Mouse (Mus musculus): Measurements from ENCODE around the gene Ccndbp1.
A peak's percentile ranks its signal among the peaks of the same experiment; 100 is the strongest.
"Not testable (repeated sequence)": the region's sequence is repeated elsewhere in the genome, so short reads cannot be mapped to it uniquely, and the experiment has no call there.

Ccndbp1 gene

DNA sequence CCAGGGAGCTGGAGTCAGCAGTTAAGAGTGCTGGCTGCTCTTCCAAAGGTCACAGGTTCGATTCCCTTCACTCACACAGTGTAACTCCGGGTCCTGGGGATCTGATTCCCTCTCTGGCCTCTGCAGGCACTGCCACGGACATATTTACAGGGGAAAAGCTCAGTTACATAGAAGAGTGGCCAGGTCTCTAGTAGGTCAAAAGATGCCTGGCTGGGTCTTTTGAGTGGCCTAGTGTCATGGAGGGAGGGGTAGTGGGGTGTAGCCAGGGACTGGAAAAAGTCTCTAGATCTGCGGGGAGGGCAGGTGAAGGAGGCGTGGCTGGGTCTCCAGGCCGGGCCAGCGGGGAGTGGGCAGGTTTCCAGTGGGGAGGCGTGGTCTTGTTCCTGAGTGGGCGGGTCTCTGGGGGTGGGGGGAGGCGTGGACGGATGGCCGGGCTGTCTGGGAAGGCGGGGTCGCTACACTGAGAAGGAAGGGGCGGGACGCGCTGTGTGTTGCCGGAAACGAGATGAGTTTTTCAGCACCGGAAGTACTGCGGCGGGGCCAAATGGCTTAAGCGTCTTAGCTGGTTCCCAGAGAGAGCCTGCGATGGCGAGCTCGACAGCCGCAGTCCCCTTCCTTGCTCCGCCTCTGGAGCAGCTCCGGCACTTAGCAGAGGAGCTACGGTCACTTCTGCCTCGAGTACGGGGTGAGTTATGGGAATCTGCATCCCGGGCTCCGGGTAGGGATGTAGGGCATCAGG lies at the start of gene Ccndbp1:
Gene Ccndbp1, plus strand, starts transcription at position 479 of the 739 bp plus-strand sequence.
- DNase-seq (ENCODE audit: low read depth, low spot score) = peak; percentile 84

DNA sequence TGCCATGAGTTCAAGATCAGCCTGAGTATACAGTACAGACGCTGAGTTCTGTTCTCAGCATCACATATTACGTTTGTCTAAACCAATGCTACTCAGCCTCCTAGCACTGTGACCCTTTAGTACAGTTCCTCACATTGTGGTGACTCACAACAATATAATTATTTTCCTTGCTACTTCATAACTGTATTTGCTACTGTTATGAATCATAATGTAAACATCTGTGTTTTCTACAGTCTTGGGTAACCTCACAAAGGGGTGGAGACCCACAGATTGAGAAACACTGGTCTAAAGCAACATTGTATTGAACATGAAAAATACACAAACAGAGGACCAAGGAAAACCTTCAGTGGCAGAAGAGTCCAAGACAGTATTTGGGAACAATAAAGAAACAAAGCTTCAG lies 48.8 kb upstream of the Ccndbp1 start:
- DNase-seq (ENCODE audit: low read depth, low spot score) = no peak

DNA sequence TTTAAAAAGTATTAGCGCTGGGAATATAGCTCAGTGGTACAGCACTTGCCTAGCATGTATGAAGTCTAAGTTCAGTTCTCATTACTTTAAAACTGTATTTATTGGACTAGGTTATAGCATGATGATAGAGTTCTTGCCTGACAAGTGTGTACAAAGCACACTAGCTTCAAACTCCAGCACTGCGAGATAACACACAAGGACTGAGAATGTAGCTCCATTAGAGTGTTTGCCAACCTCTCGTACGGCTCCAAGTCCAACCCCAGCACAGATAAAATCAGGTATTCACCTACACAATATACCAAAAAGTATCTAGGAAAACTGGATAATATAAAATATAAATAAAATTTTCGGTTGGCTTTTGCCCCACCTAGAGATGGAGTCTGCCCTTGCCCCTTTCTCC lies 48.4 kb upstream of the Ccndbp1 start:
- DNase-seq (ENCODE audit: low read depth, low spot score) = no peak

DNA sequence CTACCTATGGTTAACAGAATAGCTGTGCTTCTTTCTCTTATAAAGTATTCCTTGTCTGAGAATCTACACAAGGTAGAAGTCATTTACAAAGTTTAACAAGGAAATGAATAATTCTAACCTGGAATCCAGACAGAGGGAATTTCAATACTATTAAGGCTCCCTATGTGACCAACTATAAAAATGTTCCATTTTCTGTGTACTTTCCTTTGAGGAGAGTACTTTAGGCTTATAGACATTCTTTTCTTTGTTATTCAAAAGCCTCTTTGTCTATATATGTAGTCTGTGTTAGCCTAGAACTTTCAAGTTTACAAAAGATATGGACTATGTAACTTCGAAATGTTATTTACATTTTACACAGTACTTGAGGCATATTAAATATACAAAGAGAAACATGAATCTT lies 47.9 kb upstream of the Ccndbp1 start:
- no peak for DNase-seq (ENCODE audit: low read depth, low spot score)

DNA sequence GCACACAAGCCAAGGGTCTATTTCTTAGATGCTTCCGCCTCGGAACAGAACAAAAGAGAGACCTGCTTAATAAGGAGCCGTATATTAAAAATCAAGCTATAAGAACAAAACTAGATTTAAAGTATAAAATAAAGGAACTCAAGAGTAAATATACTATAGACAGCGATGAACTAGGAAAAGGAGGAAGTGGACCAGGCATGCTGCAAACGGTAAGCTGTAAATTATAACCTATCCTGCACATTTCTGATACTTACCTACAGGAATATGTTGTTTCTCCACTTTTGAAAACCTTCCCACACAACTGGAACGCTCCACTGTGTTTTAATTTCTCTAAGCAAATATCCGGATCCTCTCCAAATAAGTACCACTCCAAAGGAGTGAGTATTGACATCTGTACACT lies 45.1 kb upstream of the Ccndbp1 start:
- no peak for DNase-seq (ENCODE audit: low read depth, low spot score)

DNA sequence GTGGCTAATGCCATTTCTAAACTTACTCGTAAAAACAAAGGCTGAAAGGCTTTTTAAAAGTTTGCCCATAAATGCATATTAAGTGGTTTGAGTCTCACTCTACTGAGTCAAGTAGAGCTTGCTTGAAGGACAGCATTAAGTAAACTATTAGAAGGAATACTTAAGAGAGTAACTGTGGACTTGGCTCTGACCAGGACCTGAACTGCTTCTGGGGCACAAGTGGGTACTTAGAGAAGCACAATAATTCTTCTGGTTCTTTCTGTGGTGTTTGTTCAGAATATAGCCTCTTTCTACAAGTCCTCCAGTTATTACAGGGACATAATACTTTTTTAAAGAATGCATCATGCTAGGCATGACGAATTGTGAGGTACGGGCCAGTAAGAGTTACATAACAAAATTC lies 42.7 kb upstream of the Ccndbp1 start:
- no peak for DNase-seq (ENCODE audit: low read depth, low spot score)

DNA sequence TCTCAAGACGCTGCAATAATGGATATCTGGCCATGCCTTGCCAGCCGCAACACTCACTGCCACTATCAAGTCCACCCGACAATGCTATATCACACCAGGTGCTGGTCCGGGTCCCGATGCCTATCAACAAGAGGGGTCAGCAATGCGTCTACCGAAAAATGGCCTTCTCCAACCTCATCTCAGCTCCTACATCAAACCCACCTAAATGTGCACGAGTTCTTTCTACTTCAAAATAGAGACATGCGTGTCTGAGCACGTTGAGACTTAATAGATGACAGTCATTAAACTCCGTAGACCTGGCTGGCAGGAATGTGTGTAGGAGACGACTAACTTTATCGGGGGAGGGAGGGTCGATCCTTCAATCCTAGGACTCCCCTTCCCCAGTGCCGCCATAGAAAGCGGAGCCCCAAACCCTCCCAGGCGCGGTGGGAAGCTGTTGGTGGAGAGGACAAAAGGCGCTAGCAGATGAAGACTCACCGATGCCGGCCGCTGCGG lies 38.1 kb upstream of the Ccndbp1 start:
- DNase-seq (ENCODE audit: low read depth, low spot score) = peak; percentile 16

DNA sequence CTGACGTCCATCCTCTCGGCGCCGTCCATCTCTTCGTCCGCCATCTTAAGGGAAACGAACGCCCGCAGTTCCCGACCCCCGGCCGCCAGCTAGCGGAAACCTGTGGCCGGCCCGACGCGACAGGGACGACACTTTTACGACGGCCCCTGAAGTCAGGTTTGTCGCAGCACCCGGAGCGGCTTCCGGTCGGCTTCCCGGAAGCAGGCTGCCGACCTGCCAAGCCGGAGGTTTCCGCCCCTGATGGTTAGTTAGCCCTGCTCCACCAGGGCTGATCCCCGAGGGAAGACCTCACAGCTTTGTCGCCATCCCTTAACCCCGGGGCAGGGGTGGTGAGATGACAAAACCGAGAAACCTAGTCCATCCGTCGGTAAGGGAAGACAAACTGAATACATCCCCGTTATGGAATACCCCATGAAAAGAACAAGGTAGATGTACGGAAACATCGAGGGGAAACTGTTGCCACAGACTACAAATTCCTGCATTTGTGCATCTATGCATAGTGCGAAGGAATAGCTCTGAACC lies 37.6 kb upstream of the Ccndbp1 start, which contains the start of gene Ubr1:
Gene Ubr1, minus strand, starts transcription at position 157 of the 522 bp plus-strand sequence.
- peak; percentile 74 for DNase-seq (ENCODE audit: low read depth, low spot score)

DNA sequence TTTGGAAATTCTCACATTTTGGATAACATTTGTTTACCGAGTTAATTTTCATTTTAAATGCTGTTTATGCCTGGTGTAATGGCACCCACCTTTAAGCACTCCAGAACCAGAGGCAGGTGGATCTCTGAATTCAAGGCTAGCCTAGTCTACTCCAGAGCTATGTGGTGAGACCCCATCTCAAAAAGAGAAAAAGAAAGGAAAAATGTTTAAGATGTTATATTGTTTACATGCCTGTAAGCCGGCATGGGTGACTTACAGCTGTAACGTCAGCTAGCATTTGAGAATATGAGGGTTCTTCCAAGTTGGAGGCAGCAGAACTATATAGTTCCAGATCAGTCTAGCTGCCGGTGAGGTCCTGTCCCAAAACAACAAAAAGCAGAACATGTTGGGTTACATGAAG lies 36.4 kb upstream of the Ccndbp1 start:
- no peak for DNase-seq (ENCODE audit: low read depth, low spot score)

DNA sequence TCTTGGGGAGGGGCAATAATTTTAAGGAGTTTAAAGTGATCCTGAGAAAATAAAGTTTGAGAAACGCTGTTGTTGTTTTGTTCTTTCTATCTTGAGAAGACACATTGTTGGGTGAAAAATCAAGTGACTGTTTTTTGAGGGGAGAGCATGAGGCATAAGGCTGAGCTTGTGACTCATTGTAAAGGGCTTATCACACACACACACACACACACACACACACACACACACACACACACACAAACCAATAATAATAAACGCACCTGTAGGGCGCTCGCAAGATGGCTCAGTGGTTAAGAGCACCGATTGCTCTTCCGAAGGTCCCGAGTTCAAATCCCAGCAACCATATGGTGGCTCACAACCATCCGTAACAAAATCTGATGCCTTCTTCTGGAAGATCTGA lies 35.9 kb upstream of the Ccndbp1 start:
- DNase-seq (ENCODE audit: low read depth, low spot score) = not testable (repeated sequence)

DNA sequence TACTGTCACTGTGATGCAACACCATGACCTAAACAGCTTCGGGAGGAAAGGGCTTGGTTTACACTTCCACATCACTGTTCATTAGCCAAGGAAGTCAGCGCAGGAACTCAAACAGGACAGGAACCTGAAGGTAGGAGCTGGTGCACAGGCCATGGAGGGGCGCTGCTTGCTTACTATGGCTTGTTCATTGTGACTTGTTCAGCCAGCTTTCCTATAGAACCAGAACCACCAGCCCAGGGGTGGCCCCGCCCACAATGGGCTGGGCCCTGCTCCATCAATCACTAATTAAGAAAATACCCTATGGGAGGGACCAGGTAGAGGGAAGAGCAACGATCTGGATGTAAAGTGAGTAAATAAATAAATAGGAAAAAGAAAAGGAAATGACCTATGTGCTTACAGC lies 35.2 kb upstream of the Ccndbp1 start:
- DNase-seq (ENCODE audit: low read depth, low spot score) = no peak

DNA sequence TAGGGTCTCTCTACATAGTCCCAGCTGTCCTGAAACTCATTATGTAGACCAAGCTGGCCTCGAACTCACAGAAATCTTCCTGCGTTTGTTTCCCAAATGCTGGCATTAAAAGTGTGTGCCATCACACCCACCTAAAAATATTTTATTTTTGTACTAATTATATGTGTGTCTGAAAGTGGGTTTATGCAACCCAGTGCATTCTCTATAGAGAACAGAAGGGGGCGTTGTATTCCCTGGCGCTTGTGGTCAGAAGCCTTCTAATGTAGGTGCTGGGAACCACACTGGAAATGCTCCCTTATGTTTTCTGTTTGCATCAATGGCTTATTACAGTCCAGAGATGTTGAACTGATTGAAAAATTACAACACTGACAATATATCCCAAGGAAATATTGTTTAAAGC lies 31.9 kb upstream of the Ccndbp1 start:
- no peak for DNase-seq (ENCODE audit: low read depth, low spot score)

DNA sequence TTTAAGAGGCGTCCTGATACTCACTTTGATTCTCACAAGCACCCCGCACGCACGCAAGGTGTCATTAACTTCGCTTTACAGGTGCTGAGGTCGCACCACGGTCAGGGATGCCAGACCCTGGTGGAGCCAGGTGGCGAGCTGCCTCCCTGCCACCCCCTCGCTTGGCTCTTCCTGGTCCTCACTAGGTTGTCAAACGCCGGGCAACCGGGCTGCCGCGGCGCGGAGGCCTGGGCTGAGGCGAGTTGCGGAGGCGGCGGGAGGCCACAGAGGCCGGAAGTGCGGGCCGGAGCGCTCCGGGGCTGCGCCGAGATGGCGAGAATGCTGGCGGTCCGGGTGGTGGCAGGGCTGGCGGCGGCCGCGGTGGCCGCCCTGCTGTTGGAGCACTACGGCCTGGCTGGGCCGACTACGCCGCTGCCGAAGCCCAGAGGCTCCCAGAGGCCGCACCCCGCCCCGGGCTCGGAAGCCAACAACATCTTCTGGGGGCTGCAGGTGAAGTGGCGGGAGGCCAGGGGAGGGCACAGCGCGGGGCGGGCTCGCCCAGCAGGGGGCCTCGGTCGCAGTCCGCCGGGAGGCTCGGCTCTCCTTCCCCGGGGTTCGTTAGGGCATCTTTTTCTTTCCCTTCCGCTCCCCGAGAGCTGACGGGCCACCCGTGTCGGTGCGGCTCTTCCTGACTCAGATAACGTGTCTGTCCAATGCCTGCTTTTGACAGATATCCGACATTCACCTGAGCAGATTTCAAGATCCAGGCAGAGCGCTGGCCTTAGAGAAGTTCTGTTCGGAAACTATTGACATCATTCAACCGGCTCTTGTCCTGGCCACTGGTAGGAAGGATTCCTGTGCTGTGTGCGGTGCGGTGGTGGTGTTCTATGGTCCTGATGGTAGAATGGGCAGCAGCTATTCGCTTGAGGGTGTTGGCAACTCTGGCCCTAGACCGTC lies 30.9 kb upstream of the Ccndbp1 start, which contains the start of gene Tmem62:
Gene Tmem62, plus strand, starts transcription at position 28 of the 936 bp plus-strand sequence.
- DNase-seq (ENCODE audit: low read depth, low spot score) = peak; percentile 32

DNA sequence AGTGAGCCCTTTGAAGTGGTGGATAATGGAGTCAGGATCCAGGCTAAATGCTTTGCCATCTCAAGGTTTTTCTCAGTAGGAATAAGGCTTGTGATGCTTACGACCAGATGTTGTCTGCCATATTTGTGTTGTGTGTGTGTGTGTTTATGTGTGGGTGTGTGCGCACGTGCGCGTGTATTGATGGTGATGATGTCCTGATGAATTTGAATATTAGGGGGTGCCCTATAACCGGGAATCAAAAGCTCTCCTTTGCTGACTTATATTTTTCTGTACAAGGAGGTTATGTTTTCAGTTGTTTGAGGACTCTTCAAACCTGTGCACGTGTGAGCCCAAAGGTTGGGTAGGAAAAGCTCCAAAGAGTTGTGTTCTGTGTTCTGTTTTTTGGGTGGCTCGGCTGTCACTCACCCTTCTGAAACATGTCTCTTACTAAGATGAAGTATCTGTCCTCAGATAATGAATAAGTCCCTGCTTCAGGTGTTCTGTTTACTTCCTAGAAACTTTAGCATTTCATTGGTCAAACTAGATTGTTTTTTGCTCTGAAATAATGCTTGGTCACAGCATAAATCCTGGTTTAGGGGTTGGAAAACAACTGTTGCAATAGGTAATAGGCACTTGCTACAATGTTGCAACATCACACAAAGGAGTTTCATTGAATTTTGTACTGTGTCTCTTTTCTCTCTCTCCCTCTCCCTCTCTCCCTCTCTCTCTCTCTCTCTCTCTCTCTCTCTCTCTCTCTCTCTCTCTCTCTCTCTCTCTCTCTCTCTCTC lies 30.1 kb upstream of the Ccndbp1 start:
- no peak for DNase-seq (ENCODE audit: low read depth, low spot score)

DNA sequence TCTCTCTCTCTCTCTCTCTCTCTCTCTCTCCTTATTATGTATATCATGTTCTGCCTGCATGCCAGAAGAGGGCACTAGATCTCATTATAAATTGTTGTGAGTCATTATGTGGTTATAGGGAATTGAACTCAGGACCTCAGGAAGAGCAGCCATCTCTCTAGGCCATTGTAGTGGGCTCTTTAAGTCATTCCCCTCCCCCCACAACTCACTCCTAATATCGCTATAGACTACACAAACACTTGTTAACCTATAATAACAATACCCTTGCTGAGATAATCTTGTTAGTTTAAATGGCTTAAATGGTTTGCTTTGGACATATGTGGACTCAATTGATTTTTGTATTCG lies 29.5 kb upstream of the Ccndbp1 start:
- DNase-seq (ENCODE audit: low read depth, low spot score) = no peak

DNA sequence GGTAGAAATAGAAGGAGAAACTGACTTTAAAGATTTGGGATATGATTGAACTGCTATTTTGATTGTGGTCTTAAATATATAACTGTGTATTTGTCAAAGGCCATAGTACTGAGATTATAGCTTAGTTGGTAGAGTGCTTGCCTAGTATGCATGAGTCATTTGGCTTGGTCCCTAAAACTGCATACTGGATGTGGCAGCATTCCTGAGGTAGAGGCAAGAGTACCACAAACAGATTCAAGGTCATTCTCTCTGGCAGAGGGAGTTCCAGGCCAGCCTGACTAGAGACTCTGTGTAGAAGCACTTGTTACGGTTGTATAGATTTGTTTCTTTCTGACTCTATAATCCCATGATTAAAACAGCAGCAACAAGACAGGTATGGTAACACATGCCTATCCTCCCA lies 28.4 kb upstream of the Ccndbp1 start:
- no peak for DNase-seq (ENCODE audit: low read depth, low spot score)

DNA sequence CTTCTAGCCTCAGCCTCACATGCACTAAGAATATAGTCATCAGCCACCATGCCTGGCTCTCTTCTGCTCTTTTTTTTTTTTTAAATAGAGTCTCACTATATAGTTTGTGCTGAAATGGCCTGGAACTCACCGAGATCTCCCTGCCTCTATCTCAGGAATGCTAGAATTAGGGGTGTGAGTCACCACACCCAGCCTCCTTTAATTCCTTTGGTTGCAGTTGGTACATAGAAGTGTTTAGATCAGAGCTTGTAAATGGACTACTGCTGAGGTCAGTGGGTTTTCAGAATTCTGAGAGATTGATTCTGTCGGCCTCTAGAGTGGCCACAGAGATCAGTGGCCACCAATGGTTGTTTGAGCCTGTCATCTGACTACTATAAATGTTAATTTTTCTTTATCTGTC lies 27.3 kb upstream of the Ccndbp1 start:
- DNase-seq (ENCODE audit: low read depth, low spot score) = no peak

DNA sequence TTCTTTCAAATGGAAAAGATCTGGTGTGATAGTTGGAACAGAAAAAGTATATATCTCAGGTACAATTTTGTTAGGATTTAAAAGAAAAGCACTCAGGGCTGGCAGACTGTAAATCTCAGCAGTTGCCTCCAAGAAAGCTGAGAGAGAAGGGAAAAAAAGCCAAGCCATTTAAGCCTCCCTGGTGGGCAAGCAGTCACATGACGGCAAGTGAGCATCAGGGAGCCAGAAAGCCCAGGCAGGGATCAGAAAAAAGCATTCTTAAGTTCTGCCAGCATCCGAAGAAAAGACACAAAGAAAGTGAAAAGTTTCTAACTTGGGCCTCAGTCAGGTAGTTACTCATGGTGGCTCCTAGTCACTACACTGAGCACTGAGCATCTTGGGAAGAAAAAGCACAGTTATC lies 24.6 kb upstream of the Ccndbp1 start:
- DNase-seq (ENCODE audit: low read depth, low spot score) = no peak

DNA sequence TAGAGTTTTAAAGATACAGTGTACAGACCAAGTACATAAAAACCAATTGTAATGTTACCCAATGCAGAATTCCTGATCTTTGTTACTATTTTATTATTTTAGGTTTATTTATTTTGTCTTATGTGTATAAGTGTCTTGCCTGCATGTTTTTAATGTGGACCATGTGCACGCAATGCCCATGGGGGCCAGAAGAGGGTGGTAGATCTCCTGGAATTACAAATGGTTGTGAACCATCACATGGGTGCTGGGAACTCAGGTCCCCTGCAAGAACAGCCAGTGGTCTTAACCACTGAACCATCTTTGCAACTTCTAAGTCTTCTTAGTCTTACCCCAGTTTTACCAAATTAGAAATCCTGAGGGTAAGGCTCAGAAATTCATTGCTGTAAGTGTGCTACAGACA lies 23.0 kb upstream of the Ccndbp1 start:
- no peak for DNase-seq (ENCODE audit: low read depth, low spot score)

DNA sequence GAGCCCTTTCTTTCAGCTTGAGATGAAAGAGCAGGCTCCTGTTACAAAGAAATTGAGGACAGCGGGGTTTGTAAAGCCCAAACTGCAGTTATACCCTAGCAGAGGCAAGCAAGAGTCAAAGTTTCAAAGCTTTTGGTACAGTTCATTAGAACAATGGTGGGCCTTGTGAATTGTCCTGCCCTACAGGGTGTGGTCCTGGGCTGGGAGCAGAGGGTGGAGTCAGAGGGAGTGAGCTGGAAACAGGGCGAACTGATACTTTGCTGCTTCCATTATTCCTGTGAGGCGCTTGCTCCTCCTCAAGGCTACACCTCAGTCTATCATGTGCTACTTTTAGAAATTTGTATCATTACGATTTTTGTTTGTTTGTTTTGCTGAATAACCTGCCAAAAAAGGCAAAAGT lies 17.0 kb upstream of the Ccndbp1 start:
- DNase-seq (ENCODE audit: low read depth, low spot score) = no peak

DNA sequence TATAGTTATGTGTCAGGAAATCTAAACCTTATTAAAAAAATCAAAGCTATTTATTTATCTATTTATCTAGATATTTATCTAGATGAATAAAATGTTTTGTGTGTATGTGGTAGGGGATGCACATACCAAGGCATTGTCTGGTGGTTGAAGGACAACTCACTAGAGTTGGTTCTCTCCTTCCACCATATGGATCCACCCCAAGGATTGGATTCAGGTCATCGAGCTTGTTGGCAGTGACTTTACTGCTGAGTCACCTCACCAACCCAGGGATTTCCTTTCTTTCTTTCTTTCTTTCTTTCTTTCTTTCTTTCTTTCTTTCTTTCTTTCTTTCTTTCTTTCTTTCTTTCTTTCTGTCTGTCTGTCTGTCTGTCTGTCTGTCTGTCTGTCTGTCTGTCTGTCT lies 11.6 kb upstream of the Ccndbp1 start:
- not testable (repeated sequence) for DNase-seq (ENCODE audit: low read depth, low spot score)

DNA sequence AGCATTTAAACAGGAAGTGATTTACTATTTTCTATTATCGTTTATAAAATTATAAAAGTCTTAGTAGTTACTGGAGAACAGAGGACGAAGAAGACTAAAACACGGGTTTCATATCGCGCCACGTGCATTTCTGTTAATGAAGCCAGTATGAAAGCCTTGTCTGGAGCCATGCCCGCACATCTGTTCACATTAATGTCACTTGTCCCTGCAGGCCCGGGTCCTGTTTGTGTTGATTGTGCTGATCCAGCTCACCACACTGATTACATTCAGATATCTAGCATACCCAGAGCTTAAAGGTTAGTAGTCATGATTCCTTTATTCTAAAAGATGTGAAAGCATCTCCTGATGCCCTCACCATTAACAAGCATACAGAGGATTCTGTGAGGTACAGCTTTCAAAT lies 9.3 kb upstream of the Ccndbp1 start:
- no peak for DNase-seq (ENCODE audit: low read depth, low spot score)
